Comparison of ENCODE assay signal across 15 mouse cellular contexts in genomic region chr4:34661927-34662326, GRCm38 (mm10). TPM values are rescaled to one million over a fixed set of nuclear protein-coding genes. Genes with fewer than 3 reads are reported as not detected.
DNase-seq lines count a peak whose midpoint lies in the region; ATAC-seq and TF ChIP-seq lines count a peak whose summit lies in the region.
"Had no signal": no experiment of that assay in that cellular context is flagged by ENCODE, and none has a peak within 500 bp of the region (broad histone marks: within the 10 kb centered on the region; RNA-seq: fewer than 3 reads in every experiment).

No protein-coding gene starts in this region.

- no peaks in the 10 kb centered on the region for H3K4me1 ChIP-seq in hindbrain, embryonic 12.5 days
- no peaks in the 10 kb centered on the region for H3K4me1 ChIP-seq in hindbrain, embryonic 11.5 days (replicated peaks; ENCODE audit: control insufficient read depth, insufficient read depth, low read length)
- H3K4me1 ChIP-seq in lung, postnatal 0 days (ENCODE audit: insufficient read depth, low read depth, low read length) = no peaks in the 10 kb centered on the region
- no peaks in the 10 kb centered on the region for H3K4me1 ChIP-seq in lung, adult 2 months (ENCODE audit: control insufficient read depth, insufficient read depth, low read length)
- H3K4me1 ChIP-seq: forebrain, embryonic 10.5 days; liver, embryonic 13.5 days had no signal

- no peak for TF ChIP-seq EP300 in lung, postnatal 0 days (IDR thresholded peaks at IDR 0.05)

- no peaks in the 10 kb centered on the region for H3K27me3 ChIP-seq in hindbrain, embryonic 12.5 days
- no peaks in the 10 kb centered on the region for H3K27me3 ChIP-seq in hindbrain, embryonic 11.5 days (ENCODE audit: control insufficient read depth, insufficient read depth, low read length)
- no peaks in the 10 kb centered on the region for H3K27me3 ChIP-seq in lung, postnatal 0 days (replicated peaks; ENCODE audit: insufficient read depth, low read length)
- H3K27me3 ChIP-seq in myocyte (ENCODE audit: control insufficient read depth, insufficient read depth, insufficient read length) = no peaks in the 10 kb centered on the region
- H3K27me3 ChIP-seq: liver, embryonic 13.5 days had no signal

- no peak overlapping the region for H3K9ac ChIP-seq in hindbrain, embryonic 12.5 days
- no peak overlapping the region for H3K9ac ChIP-seq in hindbrain, embryonic 11.5 days (ENCODE audit: low read depth, low read length)
- no peak overlapping the region for H3K9ac ChIP-seq in lung, postnatal 0 days (replicated peaks; ENCODE audit: low read depth)
- H3K9ac ChIP-seq: liver, embryonic 13.5 days had no signal

- H3K36me3 ChIP-seq in hindbrain, embryonic 12.5 days = peaks cover 79% of the 10 kb centered on the region
- peaks cover 15% of the 10 kb centered on the region for H3K36me3 ChIP-seq in hindbrain, embryonic 11.5 days (ENCODE audit: control insufficient read depth, insufficient read depth, low read length)
- peaks cover 44% of the 10 kb centered on the region for H3K36me3 ChIP-seq in lung, postnatal 0 days (ENCODE audit: insufficient read depth, low read length)
- peaks cover 39% of the 10 kb centered on the region for H3K36me3 ChIP-seq in myocyte (ENCODE audit: control insufficient read depth, insufficient read depth)

- H3K9me3 ChIP-seq in hindbrain, embryonic 12.5 days (replicated peaks) = no peaks in the 10 kb centered on the region
- H3K9me3 ChIP-seq in hindbrain, embryonic 11.5 days (ENCODE audit: control insufficient read depth, low read length) = no peaks in the 10 kb centered on the region
- no peaks in the 10 kb centered on the region for H3K9me3 ChIP-seq in lung, postnatal 0 days (ENCODE audit: low read length)
- H3K9me3 ChIP-seq: forebrain, embryonic 10.5 days; liver, embryonic 13.5 days had no signal

- TF ChIP-seq CTCF in lung, postnatal 0 days (IDR thresholded peaks at IDR 0.05) = no peak
- TF ChIP-seq CTCF in lung, adult 2 months (IDR thresholded peaks at IDR 0.05; ENCODE audit: insufficient read depth, low read length) = no peak

- H3K27ac ChIP-seq in hindbrain, embryonic 12.5 days = no peak overlapping the region
- no peak overlapping the region for H3K27ac ChIP-seq in hindbrain, embryonic 11.5 days (ENCODE audit: low read depth, low read length)
- no peak overlapping the region for H3K27ac ChIP-seq in lung, postnatal 0 days (ENCODE audit: low read length)
- H3K27ac ChIP-seq: forebrain, embryonic 10.5 days; liver, embryonic 13.5 days had no signal

- DNase-seq in hindbrain, embryonic 11.5 days (ENCODE audit: low spot score) = no peak
- no peak for DNase-seq in lung, postnatal 0 days (ENCODE audit: low spot score)
- DNase-seq in lung, adult 2 months = no peak
- no peak for DNase-seq in adrenal gland, postnatal 14 days
- DNase-seq: cerebellum, adult 8-10 months; gastrocnemius, postnatal 36 days; kidney, postnatal 36 days; liver, embryonic 13.5 days; retina, postnatal 1 day; thymus, postnatal 4 days had no signal

- H3K4me3 ChIP-seq in hindbrain, embryonic 12.5 days = no peak overlapping the region
- H3K4me3 ChIP-seq in hindbrain, embryonic 11.5 days (ENCODE audit: low read depth, low read length) = no peak overlapping the region
- no peak overlapping the region for H3K4me3 ChIP-seq in lung, postnatal 0 days (ENCODE audit: low read depth, low read length)
- no peak overlapping the region for H3K4me3 ChIP-seq in lung, adult 2 months (replicated peaks; ENCODE audit: extremely low read depth, low read depth, low read length)
- H3K4me3 ChIP-seq in myocyte = no peak overlapping the region
- H3K4me3 ChIP-seq: forebrain, embryonic 10.5 days; liver, embryonic 13.5 days had no signal

- TF ChIP-seq POLR2A in lung, adult 2 months (IDR thresholded peaks at IDR 0.05; ENCODE audit: borderline replicate concordance, extremely low read depth, low read depth, low read length) = no peak
- no peak for TF ChIP-seq POLR2A in myocyte (IDR thresholded peaks at IDR 0.05; ENCODE audit: insufficient read length, low read depth)

- H3ac ChIP-seq in myocyte (ENCODE audit: control insufficient read depth, insufficient read length) = no peak overlapping the region

- WGBS in hindbrain, embryonic 12.5 days = 90% methylated on average over 6 of the region's 6 CpGs
- WGBS in hindbrain, embryonic 11.5 days = 90% methylated on average over 6 of the region's 6 CpGs
- 70% methylated on average over 6 of the region's 6 CpGs for WGBS in lung, postnatal 0 days
- WGBS in lung, adult 2 months = 81% methylated on average over 6 of the region's 6 CpGs

- no peak overlapping the region for H3K4me2 ChIP-seq in hindbrain, embryonic 12.5 days (replicated peaks)
- no peak overlapping the region for H3K4me2 ChIP-seq in hindbrain, embryonic 11.5 days (replicated peaks; ENCODE audit: low read depth, low read length)
- H3K4me2 ChIP-seq in lung, postnatal 0 days (replicated peaks; ENCODE audit: low read depth, low read length) = no peak overlapping the region
- H3K4me2 ChIP-seq in myocyte (ENCODE audit: low read depth) = no peak overlapping the region
- H3K4me2 ChIP-seq: liver, embryonic 13.5 days had no signal

- ATAC-seq in hindbrain, embryonic 12.5 days (ENCODE audit: low FRiP score) = peak; percentile 38; the same call in 1 of the 2 replicates
- no peak for ATAC-seq in hindbrain, embryonic 11.5 days (ENCODE audit: low FRiP score)
- peak; percentile 38; the same call in 1 of the 2 replicates for ATAC-seq in lung, postnatal 0 days
- ATAC-seq in erythroblast, adult 5-6 weeks (replicated peaks; ENCODE audit: low FRiP score, poor library complexity, severe bottlenecking) = 0 out of 2 replicates have a peak, but pooled peaks have one; percentile 15
- ATAC-seq: CD4-positive, CD25-positive, alpha-beta regulatory T cell, adult 4 months had no signal

- H3K79me2 ChIP-seq in myocyte (ENCODE audit: control insufficient read depth, insufficient read depth) = no peaks in the 10 kb centered on the region

TF ChIP-seq in myocyte, 11 proteins besides CTCF, POLR2A, EP300 and RAD21:
- TF ChIP-seq USF1 (IDR thresholded peaks at IDR 0.05; ENCODE audit: low read depth) (no peak), POLR2AphosphoS2 (IDR thresholded peaks at IDR 0.05; ENCODE audit: insufficient read length, low read depth) (peak; percentile 22), MYOG (IDR thresholded peaks at IDR 0.05; ENCODE audit: control insufficient read depth in 1 of 3, insufficient read depth in 1 of 3, insufficient read length in 2 of 3, low read depth in 2 of 3) (peak in 2 of 3 experiments; percentile 29 to 39)

RNA-seq across cellular contexts. Expression of gene Slc35a1, which starts 25.3 kb away (rescaled TPM):
- polyA plus RNA-seq in hindbrain, embryonic 12.5 days (2016; fragmentation: Nextera tagmentation; extraction: Ambion mirVana) = 53.9 and 54.1 TPM in 2 replicates
- 52.1 and 62.4 TPM in 2 replicates for polyA plus RNA-seq in hindbrain, embryonic 11.5 days (2014; fragmentation: Nextera tagmentation; extraction: Ambion mirVana)
- 26.5 and 38.0 TPM in 2 replicates for polyA plus RNA-seq in lung, postnatal 0 days (2015; fragmentation: Nextera tagmentation; extraction: Ambion mirVana)
- 8.1 and 11.7 TPM in 2 replicates for polyA plus RNA-seq in lung, adult 2 months (2012; rRNA removed)
- total RNA-seq in erythroblast, adult 5-6 weeks (2015; ENCODE audit: low replicate concordance) = 2.3 and 4.0 TPM in 2 replicates
- 2.5 and 3.8 TPM in 2 replicates for total RNA-seq in erythroblast, adult 5-6 weeks (2017; ENCODE audit: low replicate concordance)
- polyA plus RNA-seq in myocyte (2012; fragmentation: generic; extraction: Trizol) = 15.0 TPM
- 35.7 and 40.5 TPM in 2 replicates for total RNA-seq in adrenal gland, postnatal 14 days (2021)

RNA-seq across cellular contexts. Expression of gene Rars2, which starts 47.2 kb away (rescaled TPM):
- 72.2 and 72.7 TPM in 2 replicates for polyA plus RNA-seq in hindbrain, embryonic 12.5 days (2016; fragmentation: Nextera tagmentation; extraction: Ambion mirVana)
- 69.4 and 74.1 TPM in 2 replicates for polyA plus RNA-seq in hindbrain, embryonic 11.5 days (2014; fragmentation: Nextera tagmentation; extraction: Ambion mirVana)
- 31.9 and 33.8 TPM in 2 replicates for polyA plus RNA-seq in lung, postnatal 0 days (2015; fragmentation: Nextera tagmentation; extraction: Ambion mirVana)
- 5.1 and 7.5 TPM in 2 replicates for polyA plus RNA-seq in lung, adult 2 months (2012; rRNA removed)
- total RNA-seq in erythroblast, adult 5-6 weeks (2015; ENCODE audit: low replicate concordance) = 9.2 and 10.0 TPM in 2 replicates
- total RNA-seq in erythroblast, adult 5-6 weeks (2017; ENCODE audit: low replicate concordance) = 5.4 and 7.3 TPM in 2 replicates
- polyA plus RNA-seq in myocyte (2012; fragmentation: generic; extraction: Trizol) = 15.4 TPM
- 43.1 and 51.2 TPM in 2 replicates for total RNA-seq in adrenal gland, postnatal 14 days (2021)

RNA-seq across cellular contexts. Expression of gene Orc3, which starts 47.2 kb away (rescaled TPM):
- polyA plus RNA-seq in hindbrain, embryonic 12.5 days (2016; fragmentation: Nextera tagmentation; extraction: Ambion mirVana) = 104 and 113 TPM in 2 replicates
- 119 and 127 TPM in 2 replicates for polyA plus RNA-seq in hindbrain, embryonic 11.5 days (2014; fragmentation: Nextera tagmentation; extraction: Ambion mirVana)
- polyA plus RNA-seq in lung, postnatal 0 days (2015; fragmentation: Nextera tagmentation; extraction: Ambion mirVana) = 40.9 and 42.4 TPM in 2 replicates
- polyA plus RNA-seq in lung, adult 2 months (2012; rRNA removed) = 8.8 and 18.4 TPM in 2 replicates
- 23.8 and 25.7 TPM in 2 replicates for total RNA-seq in erythroblast, adult 5-6 weeks (2015; ENCODE audit: low replicate concordance)
- 25.9 and 27.4 TPM in 2 replicates for total RNA-seq in erythroblast, adult 5-6 weeks (2017; ENCODE audit: low replicate concordance)
- 20.0 TPM for polyA plus RNA-seq in myocyte (2012; fragmentation: generic; extraction: Trizol)
- 62.1 and 76.6 TPM in 2 replicates for total RNA-seq in adrenal gland, postnatal 14 days (2021)
